Mouse (Mus musculus): ENCODE results near the gene Mfsd4a.

The Mfsd4a gene

GRCm38 (mm10) chr1:132016691-132017090, 51.2 kb downstream of the Mfsd4a start:
- DNase-seq (ENCODE audit: low read depth): no peak

GRCm38 (mm10) chr1:132014800-132015199, 53.1 kb downstream of the Mfsd4a start:
- peak; percentile 64 for DNase-seq (ENCODE audit: low read depth)

- no peak for DNase-seq (ENCODE audit: low read depth)
Observed at GRCm38 (mm10) chr1:132012861-132013260, 55.0 kb downstream of the Mfsd4a start.

DNA sequence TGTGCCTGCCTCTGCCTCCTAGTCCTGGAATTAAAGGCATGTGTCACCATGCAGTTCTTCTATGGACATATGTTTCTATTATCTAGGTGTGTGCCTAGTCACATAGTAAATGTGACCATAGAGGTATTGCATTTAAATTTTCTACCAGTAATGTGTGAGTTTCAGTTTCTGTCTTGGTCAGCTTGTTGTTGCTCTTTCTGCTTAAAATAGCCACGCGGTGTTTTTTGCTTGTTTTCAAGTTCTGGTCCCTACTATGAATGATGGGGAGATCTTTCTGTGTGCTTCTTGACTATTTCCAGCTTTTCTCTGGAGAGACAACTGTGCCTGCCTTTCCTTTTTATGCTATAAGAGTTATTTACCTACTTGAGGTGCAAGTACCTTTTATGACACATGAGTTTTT, 56.1 kb downstream of the Mfsd4a start:
- no peak for DNase-seq (ENCODE audit: low read depth)

- DNase-seq (ENCODE audit: low read depth): peak; percentile 86
Observed at GRCm38 (mm10) chr1:132010632-132011501, 57.0 kb downstream of the Mfsd4a start.

- DNase-seq (ENCODE audit: low read depth): peak; percentile 44
Observed at GRCm38 (mm10) chr1:132008881-132009644, 58.8 kb downstream of the Mfsd4a start.

- peak; percentile 94 for DNase-seq (ENCODE audit: low read depth)
Observed at GRCm38 (mm10) chr1:132007828-132008827, 59.7 kb downstream of the Mfsd4a start.

DNA sequence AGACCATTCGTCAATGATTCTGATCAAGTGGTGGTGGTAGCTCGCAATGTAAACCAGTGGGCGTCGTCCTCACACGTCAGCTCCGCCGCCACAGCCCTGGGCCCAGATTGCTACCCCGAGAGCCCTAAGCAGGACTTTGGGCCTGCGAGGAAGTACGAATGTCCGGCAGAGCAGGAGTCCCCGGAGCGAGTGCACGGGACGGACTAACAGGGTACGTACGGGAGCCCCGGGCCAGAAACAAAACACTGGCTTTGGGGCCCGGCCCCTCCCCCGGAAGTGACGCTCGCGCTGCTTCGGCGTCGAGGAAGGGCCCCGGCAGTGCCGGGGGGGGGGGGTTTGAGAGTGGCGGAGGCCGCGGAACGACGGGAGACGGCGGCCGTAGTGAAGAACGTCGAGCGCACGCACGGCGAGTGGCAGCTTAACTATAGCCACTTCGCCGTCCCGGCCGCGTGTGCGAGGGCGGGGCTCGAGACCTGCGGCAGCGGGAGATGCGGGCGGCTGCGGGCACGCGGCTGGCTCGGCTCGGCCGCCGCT, 60.5 kb downstream of the Mfsd4a start, which contains the start of gene Elk4:
Elk4 (plus strand) TSS at position 326 of the 534 bp plus-strand sequence.
- DNase-seq (ENCODE audit: low read depth): peak; percentile 95

DNA sequence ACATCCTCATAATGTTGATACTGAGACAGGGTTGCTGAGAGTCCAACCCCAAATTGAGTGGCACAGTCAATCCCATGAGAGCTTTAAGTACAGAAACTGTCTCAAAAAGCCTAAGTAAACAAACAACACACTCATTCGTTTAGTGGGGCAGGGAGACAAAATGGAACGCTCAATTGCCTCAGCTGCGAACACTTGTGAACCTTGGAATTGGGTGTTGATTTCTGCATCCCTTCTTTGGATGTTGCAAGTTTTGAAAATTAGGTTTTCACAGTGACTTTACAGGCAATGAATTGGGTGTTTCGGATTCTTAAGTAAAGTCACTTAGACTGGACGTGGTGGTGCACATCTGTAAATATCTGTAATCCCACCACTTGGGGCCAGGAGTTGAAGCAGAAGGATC, 61.1 kb downstream of the Mfsd4a start:
- no peak for DNase-seq (ENCODE audit: low read depth)

DNA sequence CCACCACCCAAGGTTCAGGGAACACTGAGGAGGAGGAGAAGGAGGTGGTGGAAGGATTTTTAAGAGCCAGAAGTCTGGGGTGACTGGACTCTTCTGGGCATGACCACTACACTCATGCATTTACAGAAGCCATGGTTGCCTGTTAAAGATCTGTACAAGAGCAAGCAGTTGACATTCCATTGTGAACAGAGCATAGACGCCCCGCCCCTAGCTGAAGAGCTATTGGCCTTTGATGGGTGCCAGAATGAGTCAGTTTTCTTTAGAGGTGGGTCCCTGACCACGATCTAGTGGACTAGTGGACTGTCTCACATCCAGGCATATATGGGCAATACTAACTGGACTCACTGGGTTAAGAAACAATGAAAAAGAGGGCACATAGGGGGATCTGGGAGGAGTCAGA, 61.8 kb downstream of the Mfsd4a start:
- no peak for DNase-seq (ENCODE audit: low read depth)

DNA sequence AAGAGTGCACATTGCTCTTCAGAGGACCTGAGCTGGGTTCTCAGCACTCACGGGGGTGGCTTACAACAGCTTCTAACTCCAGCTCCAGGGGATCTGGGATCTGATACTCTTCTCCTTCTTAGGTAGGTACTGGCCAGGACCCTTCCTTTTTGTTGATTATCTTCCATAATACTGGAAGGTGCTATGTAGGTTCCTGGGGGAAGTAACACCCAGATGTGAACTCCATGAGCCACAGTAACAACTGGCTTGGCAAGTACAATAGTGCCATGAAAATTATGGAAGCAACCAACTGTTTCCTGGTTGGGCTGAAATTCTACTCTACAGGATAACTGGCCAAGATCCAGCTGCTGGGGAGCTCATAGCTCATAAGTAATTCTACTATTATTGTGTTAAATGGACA, 62.4 kb downstream of the Mfsd4a start:
- no peak for DNase-seq (ENCODE audit: low read depth)

GRCm38 (mm10) chr1:132004574-132005180, 63.2 kb downstream of the Mfsd4a start:
- DNase-seq (ENCODE audit: low read depth): no peak

GRCm38 (mm10) chr1:132003817-132004216, 64.0 kb downstream of the Mfsd4a start:
- DNase-seq (ENCODE audit: low read depth): no peak

DNA sequence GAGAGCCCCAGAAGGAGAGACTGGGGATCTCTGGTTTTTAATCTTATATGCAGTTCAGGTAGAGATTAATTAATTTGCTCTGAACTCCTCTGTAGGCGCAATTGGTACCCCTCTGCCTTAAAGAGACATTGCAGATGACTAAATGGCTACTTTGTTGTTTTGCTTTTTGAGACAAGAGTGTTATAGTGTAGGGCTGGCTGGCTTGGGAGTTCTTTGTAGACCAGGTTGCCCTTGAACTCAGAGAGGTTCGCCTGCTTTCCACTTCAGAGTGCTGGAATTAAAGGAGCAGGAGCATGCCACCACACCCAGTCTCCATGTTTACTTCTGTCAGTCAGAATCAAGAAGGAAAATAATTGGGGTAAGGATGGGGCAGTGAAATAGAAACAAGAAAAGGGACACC, 64.8 kb downstream of the Mfsd4a start:
- no peak for DNase-seq (ENCODE audit: low read depth)

GRCm38 (mm10) chr1:132001880-132002330, 66.0 kb downstream of the Mfsd4a start:
- no peak for DNase-seq (ENCODE audit: low read depth)

DNA sequence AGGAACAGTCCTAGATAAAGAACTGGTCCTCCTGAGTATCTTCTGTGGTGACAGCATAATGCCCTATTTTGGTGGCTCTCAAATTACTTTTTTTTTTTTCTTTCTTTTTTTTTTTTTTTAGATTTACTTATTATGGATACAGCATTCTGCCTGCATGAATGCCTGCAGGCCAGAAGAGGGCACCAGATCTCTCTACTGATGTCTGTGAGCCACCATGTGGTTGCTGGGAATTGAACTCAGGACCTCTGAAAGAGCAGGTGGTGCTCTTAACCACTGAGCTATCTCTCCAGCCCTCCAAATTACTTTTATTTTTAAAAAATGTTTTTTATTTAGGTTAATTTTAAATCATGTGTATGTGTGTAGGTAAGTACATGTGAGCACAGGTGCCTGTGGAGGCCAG, 67.4 kb downstream of the Mfsd4a start:
- DNase-seq (ENCODE audit: low read depth): peak; percentile 57

DNA sequence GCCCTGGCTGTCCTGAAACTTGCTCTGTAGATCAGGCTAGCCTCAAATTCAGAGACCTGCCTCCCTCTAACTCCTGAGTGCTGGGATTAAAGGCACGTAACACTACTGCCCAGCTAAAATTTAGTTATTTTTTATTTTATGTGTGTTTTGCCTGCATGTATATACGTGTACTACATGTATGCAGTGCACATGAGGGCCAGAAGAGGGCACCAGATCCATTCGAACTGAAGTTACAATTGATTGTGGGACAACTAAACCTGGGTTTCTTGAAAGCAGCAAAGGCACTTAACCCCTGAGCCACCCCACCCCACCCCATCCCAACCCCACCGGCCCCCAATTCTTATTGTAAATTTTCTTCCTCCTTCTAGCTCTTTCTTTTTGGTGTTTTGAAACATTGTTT, 72.8 kb downstream of the Mfsd4a start:
- DNase-seq (ENCODE audit: low read depth): peak; percentile 84

GRCm38 (mm10) chr1:131993169-131994040, 74.5 kb downstream of the Mfsd4a start:
- DNase-seq (ENCODE audit: low read depth): no peak

DNA sequence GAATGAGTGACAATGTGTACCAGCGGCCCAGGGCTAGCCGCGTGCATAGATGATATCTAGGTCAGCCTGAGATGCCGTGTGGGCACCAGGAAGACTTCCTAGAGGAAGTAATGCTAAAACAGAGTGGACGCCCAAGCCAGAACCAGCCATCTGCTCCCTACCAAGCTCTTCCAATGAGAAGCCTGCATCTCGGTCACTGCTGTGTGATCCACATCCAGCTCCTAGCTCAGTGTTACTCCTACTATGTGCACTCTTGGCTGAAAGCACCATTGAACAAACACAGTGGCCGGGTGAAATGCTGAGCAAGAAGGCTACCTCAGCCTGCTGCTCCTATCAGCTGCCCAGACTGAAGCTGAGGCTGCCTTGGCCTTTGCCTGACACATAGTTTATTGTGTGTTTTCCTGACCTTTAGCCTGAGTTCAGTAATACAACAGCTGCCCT, 75.3 kb downstream of the Mfsd4a start:
- DNase-seq (ENCODE audit: low read depth): no peak
